Mouse (Mus musculus): ENCODE measurements around the gene Gm6710. TPM values are rescaled to one million over a fixed set of nuclear protein-coding genes. Genes with fewer than 3 reads are reported as not detected.
"Not testable (repeated sequence)": the region's sequence is repeated elsewhere in the genome, so short reads cannot be mapped to it uniquely, and the experiment has no call there.

Gm6710 gene
- total RNA-seq (2021) = 10 to 100 TPM; 43.4 to 47.6 TPM
- long read RNA-seq, experiment 1, transcript Gm6710-201 (4 exons, 1,445 nt) = major isoform, 16 of 22 reads
- long read RNA-seq, experiment 1, partial matches to known transcripts = 1 of 22 reads
- long read RNA-seq, experiment 1, other reads (novel, unspliced or antisense) = 4 of 22 reads
- long read RNA-seq, experiment 2, transcript Gm6710-201 (4 exons, 1,445 nt) = major isoform, 21 of 31 reads
- long read RNA-seq, experiment 2, partial matches to known transcripts = 5 of 31 reads
- long read RNA-seq, experiment 2, other reads (novel, unspliced or antisense) = 5 of 31 reads

- not testable (repeated sequence) for H3K27ac ChIP-seq; DNase-seq (ENCODE audit: low spot score in 2 of 2); H3K4me3 ChIP-seq
Measured at GRCm38 (mm10) chr2:175869024-175869423, at the start of gene Gm6710. TSS of gene Gm6710 (plus strand) at chr2:175869219.

Other genes starting within 250 kb of the Gm6710 start
- not detected for gene Gm11007, start 225.2 kb upstream of the Gm6710 start, total RNA-seq (2021)
- not detected for gene Zfp969, start 165.6 kb upstream of the Gm6710 start, total RNA-seq (2021)
- not detected for gene Gm2007, start 127.7 kb upstream of the Gm6710 start, total RNA-seq (2021)
- 10 to 100 TPM; 13.4 to 16.8 TPM for gene Gm14288, start 68.1 kb upstream of the Gm6710 start, total RNA-seq (2021)
- 1 to 10 TPM; 6.8 to 7.6 TPM for gene Zfp966, start 61.9 kb downstream of the Gm6710 start, total RNA-seq (2021)
- 10 to 100 TPM; 49.1 to 50.1 TPM for gene Gm2026, start 96.1 kb downstream of the Gm6710 start, total RNA-seq (2021)